Mouse (Mus musculus) brain, embryonic 18.5 days (tissue): Measurements from ENCODE around the gene Dusp8.

ENCODE experiments used
- DNase-seq: peaks from one replicate; pipeline ENCODE4 v3.0.0-alpha.2; 2012; ENCODE audit warnings: low read depth, low spot score

Dusp8 gene

DNA sequence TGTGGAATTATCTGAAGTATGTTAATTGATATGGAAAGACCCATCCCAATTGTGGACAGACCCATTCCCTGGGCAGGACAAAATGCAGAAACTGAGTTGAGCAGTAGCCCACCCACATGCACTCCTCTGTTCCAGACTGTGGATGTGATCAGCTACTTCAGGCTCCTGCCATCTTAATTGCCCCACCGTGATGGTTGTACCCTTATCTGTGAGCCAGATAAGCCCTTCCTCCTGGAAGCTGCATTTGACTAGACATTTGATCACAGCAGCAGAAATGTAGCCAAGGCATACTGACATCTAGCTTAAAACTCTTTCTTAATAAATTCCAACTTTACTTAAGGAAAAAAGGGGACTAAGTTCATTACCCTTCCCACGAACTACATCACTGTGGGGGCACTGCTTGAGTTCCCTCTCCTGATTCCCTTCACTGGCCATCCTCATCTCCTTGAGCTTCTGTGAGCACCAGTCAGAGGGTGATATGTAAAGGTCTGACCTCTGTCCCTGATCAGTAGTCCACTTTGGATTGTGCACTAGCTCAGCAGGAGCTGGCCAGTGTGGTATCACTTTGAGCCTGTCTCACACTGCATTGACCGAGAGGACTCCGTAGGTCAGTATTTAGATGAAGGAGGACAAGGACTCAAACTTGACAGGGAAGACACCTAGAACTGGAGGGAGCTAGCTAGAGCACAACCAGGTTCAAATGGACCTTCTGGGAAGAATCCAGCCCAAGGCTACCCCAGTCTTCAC lies 9.3 kb downstream of the Dusp8 start:
- DNase-seq = no peak

DNA sequence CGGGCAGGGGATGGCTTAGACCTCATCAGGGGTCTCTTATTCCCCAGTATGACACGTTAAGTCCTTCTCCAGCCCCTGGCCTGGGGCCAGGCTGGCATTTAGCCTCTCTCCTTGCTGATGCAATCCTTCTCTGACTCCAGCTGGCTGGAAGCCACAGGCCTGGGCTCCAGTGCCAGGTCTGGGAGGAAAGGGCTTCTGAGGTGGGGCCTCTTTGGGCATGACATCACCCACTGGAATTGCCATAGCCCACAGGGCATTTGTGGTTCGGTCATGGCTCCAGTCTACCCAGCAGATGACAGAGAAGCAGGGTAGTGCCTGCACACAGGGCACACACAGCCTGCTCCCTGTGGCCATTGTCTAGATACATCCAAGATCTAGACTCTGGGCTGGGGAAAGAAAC lies 10.8 kb downstream of the Dusp8 start:
- DNase-seq = no peak

- no peak for DNase-seq
Observed at GRCm38 (mm10) chr7:142084395-142084794, 11.2 kb downstream of the Dusp8 start.

GRCm38 (mm10) chr7:142083588-142084317 lies 11.9 kb downstream of the Dusp8 start:
- DNase-seq = no peak

- no peak for DNase-seq
Observed at GRCm38 (mm10) chr7:142082607-142083006, 13.0 kb downstream of the Dusp8 start.

- DNase-seq = no peak
Observed at GRCm38 (mm10) chr7:142082179-142082578, 13.5 kb downstream of the Dusp8 start.

DNA sequence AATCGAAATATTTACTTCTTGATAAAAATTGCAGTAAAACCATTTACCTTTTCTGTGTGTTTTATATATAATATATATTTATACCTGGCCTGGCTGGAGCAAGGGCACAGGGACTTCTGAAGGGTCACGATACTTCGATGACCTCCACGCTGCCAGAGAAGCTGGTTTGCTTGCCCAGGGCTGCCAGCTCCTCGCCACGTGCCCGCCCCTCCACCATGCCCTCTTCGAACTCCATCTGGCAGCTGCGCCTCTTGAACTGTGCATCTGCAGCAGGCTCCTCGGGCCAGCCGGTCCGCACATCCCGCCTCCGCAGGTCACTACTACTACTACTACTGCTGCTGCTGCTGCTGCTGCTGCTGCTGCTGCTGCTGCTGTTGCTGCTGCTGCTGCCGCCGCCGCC lies 13.9 kb downstream of the Dusp8 start:
- DNase-seq = no peak

GRCm38 (mm10) chr7:142080876-142081275 lies 14.8 kb downstream of the Dusp8 start:
- no peak for DNase-seq

DNA sequence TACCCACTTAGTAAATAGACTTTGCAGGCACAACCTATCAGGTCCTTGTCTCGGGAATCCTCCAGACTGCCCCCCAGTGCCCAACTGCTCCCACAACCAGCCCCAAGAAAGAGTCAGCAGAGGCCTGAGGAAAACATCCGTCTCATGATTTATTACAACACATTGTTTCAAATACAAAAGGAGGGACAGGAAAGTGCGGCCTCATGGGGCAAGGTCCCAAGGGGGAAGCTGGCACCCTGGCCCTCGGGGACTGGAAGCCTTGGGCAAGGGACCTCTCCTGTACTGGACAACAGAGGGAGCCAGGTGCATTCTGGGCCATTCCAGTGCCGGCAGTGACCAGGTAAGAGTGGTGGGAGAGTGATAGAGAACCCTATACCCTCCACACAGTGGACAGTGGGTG lies 16.3 kb downstream of the Dusp8 start:
- no peak for DNase-seq

DNA sequence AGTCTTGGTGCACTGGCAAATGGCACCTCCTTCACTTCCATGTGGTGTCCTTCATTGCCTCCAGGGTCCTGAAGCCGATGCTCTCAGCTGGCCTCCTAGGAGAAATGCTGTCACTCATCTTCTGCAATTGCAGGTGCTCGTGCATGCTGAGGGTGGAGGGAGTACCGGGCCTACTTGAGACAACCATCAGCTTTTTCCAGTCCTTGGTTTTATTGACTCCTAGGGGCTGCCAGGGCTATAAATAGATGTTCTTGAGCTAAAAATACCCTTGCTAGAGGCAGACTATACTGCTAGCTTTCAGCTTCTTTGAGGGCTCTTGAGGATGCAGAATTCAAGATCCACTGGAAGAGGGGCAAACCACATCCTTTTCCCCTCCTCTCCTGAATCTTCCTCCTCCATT lies 18.5 kb downstream of the Dusp8 start:
- no peak for DNase-seq

DNA sequence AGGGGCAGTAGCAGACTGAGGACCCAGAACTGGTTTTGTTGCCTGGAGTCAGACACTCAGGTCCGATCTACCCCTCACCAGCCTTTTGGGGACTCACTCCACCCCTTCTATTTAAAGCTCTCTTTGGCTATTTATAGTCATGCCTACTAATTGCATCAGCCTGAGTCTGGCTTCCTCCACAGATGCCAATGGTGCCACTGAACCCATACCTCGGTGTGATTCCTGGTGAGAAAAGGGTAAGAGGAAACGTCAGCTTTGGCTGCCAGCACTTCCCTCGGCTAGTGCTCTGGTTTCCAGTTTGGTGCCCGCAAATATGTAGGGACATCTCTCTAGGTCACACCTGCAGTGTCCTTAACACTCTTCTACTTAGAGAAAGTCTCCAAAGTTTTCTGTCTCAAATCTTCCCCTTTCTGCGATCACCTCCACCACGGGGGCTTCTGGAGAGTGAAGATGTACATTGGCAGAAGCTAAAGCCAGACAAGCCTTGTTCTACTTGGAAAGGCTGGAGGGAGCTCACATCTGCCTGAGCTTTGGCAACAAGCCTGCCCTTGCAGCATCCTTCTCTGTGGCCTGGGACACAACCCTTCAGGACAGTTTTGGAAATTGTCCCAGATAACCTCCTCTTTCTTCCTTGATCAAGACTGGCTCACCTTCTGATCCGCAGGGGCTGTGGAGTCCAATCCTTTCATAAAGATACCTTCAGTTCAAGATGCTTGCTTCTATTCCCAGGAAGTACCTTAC lies 21.3 kb downstream of the Dusp8 start:
- DNase-seq = no peak

DNA sequence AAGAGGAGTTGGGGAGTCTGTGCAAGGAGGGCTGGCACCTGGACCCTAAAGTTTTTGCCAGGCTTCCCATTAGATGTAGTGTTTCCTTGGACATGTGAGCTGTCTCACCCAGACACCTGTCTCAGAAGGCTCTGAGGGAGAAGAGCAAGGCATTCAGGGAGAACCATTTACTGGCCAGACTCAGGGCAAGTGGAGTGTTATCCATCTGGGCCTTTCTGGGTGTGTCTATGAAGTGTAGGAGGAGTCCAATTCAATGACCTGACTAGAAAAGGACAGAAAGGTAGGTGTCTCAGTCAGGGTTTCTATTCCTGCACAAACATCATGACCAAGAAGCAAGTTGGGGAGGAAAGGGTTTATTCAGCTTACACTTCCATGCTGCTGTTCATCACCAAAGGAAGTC lies 23.9 kb downstream of the Dusp8 start:
- no peak for DNase-seq

- no peak for DNase-seq
Observed at GRCm38 (mm10) chr7:142071212-142071578, 24.4 kb downstream of the Dusp8 start.

DNA sequence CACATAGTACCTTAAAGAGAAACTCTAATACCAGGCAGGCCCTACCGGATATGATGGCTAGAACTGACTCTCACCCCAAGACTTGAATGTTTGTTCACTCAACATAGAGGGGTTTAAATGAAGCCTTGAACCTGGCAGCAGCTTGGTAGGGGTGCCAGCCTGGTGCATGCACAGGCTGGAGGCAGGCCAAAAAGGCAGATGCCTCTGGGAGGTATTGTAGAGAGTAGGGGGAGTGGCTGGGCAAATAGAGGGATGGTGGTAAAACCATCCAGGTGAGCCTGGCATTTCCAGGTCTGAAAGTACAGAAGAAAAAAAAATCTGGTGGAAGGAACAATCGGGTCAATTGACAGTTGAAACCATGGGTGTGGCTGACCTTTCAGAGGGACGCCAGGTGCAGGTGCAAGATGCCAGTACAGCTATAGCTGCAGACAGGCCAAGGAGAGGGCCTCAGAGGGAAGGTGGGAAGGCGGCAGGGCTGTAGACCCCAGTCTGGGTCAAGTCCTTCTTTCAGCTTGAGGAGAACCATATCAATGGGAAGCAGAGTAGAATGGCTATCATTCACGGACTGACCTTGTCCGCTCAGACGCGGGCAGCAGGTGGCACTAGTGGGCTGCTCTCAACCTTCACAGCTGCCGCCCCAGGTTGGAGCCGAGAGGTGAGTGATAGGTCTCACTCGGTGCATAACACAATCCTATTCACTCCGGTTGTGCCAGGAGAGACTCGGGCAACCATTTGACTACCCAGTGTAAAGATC lies 25.0 kb downstream of the Dusp8 start:
- no peak for DNase-seq

GRCm38 (mm10) chr7:142068429-142068828 lies 27.2 kb downstream of the Dusp8 start:
- no peak for DNase-seq

GRCm38 (mm10) chr7:142060931-142061565 lies 34.6 kb downstream of the Dusp8 start, which contains the start of gene Mob2:
TSS of gene Mob2 (minus strand) at chr7:142061065.
- no peak for DNase-seq

- DNase-seq = no peak
Observed at GRCm38 (mm10) chr7:142060185-142060930, 35.3 kb downstream of the Dusp8 start.

- no peak for DNase-seq
Observed at GRCm38 (mm10) chr7:142059024-142059423, 36.6 kb downstream of the Dusp8 start.

- no peak for DNase-seq
Observed at GRCm38 (mm10) chr7:142057121-142057520, 38.5 kb downstream of the Dusp8 start.

DNA sequence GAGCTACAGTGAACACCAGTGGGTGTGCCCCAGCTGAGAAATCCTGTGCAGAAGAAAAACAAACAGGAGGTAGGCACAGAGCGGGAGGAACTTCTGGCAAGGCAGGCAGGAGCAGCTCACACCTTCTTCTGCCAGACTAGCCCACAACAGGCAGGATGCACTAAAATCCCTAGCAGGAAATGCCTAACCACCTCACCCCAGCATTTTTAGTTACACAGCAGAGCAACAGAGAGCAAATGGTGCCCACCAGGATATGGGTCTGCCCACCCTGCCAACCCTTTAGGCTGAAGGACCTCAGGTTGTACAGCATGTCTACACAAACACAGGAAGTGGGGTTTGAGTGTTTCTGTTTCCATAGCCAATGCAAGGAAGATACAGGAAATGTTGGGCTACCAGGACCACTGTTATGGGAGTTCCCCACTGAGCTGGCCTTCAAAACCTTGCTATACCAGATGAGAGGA lies 39.0 kb downstream of the Dusp8 start:
- no peak for DNase-seq
